Mouse (Mus musculus) intestine, embryonic 16.5 days (tissue): ENCODE measurements around the gene Tmeff2. TPM values are rescaled to one million over a fixed set of nuclear protein-coding genes. Genes with fewer than 3 reads are reported as not detected.
"Not testable (repeated sequence)": the region's sequence is repeated elsewhere in the genome, so short reads cannot be mapped to it uniquely, and the experiment has no call there.

Experiments
- ATAC-seq: fragments of 200-750 bp; cut with Nextera tagmentation; 2 replicates; pipeline ENCODE4 v1.8.0; 2017; ENCODE audit warnings: moderate TSS enrichment, moderate library complexity
- H3K27ac ChIP-seq: fragments of 300-500 bp; sonication (generic); 2 replicates; pipeline ENCODE4 v1.5.1; 2014; ENCODE audit warnings: mild to moderate bottlenecking, low read length
- H3K27me3 ChIP-seq: fragments of 300-500 bp; sonication (generic); replicated peaks from 2 replicates; pipeline ENCODE4 v1.6.1; 2014; ENCODE audit warnings: low read length, control low read depth, mixed read lengths; ENCODE audit not compliant: control insufficient read depth, insufficient read depth
- H3K36me3 ChIP-seq: fragments of 300-500 bp; sonication (generic); 2 replicates; pipeline ENCODE4 v1.6.1; 2014; ENCODE audit warnings: low read length, control low read depth; ENCODE audit not compliant: control insufficient read depth, insufficient read depth
- H3K4me1 ChIP-seq: fragments of 300-500 bp; sonication (generic); 2 replicates; pipeline ENCODE4 v1.6.1; 2014; ENCODE audit warnings: low read length, control low read depth, mixed read lengths; ENCODE audit not compliant: control insufficient read depth, insufficient read depth
- H3K4me2 ChIP-seq: fragments of 300-500 bp; sonication (generic); 2 replicates; pipeline ENCODE4 v1.6.1; 2014; ENCODE audit warnings: low read depth, low read length, control low read depth
- H3K4me3 ChIP-seq: fragments of 300-500 bp; sonication (generic); 2 replicates; pipeline ENCODE4 v1.5.1; 2014; ENCODE audit warnings: mild to moderate bottlenecking, low read length
- H3K9ac ChIP-seq: fragments of 300-500 bp; sonication (generic); 2 replicates; pipeline ENCODE4 v1.6.1; 2014; ENCODE audit warnings: low read depth, low read length
- H3K9me3 ChIP-seq: fragments of 300-500 bp; sonication (generic); 2 replicates; pipeline ENCODE4 v1.6.1; 2016; ENCODE audit warnings: low read length, control low read depth; ENCODE audit not compliant: control insufficient read depth
- WGBS: fragments of 180-500 bp; shearing (Covaris S2); extraction: QIAGEN DNeasy Blood & Tissue Kit; methylation state at CpG from one replicate; pipeline ENCODE4 v1.1.7; 2014; 5-methylcytosine and 5-hydroxymethylcytosine counted together
- polyA plus RNA-seq: library from polyadenylated mRNA; unstranded; fragments of >200 nt; fragmentation: Nextera tagmentation; extraction: Ambion mirVana; gene quantifications from 2 replicates; pipeline ENCODE4 v1.2.1, GENCODE M21; 2015

Tmeff2 gene
- 9.9 and 10.7 TPM in 2 replicates for polyA plus RNA-seq

- H3K4me2 ChIP-seq, H3K36me3 ChIP-seq, H3K4me3 ChIP-seq, H3K4me1 ChIP-seq, H3K27ac ChIP-seq, ATAC-seq, H3K9me3 ChIP-seq, H3K9ac ChIP-seq, H3K27me3 ChIP-seq: not testable (repeated sequence)
- 91% methylated on average over 9 of the region's 9 CpGs for WGBS
Measured at GRCm38 (mm10) chr1:50900386-50900785, at the start of gene Tmeff2. TSS of gene Tmeff2 (plus strand) at chr1:50900647.

DNA sequence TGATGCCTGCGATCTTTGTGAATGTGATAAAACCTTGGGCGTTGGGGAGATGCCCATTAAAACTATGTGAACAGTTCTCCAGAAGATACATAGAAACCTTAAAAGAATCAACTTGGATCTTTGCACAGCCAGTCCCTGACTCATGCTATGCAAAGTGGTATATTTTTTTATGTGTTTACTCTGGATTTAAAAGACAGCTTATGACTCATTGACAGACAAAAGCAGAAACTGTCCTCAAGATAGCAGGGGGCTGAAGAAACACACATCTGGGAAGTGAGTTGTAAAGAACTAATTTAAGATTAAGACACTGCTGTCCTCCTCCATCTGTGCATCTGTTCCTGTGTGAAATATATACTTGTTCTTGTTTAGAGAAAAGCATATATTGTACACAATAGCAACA, 38.9 kb upstream of the Tmeff2 start:
- 78% methylated on average over 2 of the region's 2 CpGs for WGBS
- ATAC-seq: no peak

GRCm38 (mm10) chr1:50897696-50898095, 2.8 kb upstream of the Tmeff2 start:
- Histone ChIP-seq H3K4me3 (no peak overlapping the region), H3K27ac (no peak overlapping the region), H3K9me3 (no peaks in the 10 kb centered on the region), H3K9ac (no peak overlapping the region), H3K36me3 (no peaks in the 10 kb centered on the region), H3K4me1 (no peaks in the 10 kb centered on the region), H3K27me3 (no peaks in the 10 kb centered on the region), H3K4me2 (no peak overlapping the region)
- no peak for ATAC-seq
- 77% methylated on average over 6 of the region's 6 CpGs for WGBS

More for the DNA sequence above, 38.9 kb upstream of the Tmeff2 start:
- H3K4me2 ChIP-seq: no peak overlapping the region
- H3K36me3 ChIP-seq: no peaks in the 10 kb centered on the region
- no peak overlapping the region for H3K9ac ChIP-seq
- no peaks in the 10 kb centered on the region for H3K27me3 ChIP-seq
- no peak overlapping the region for H3K27ac ChIP-seq
- no peaks in the 10 kb centered on the region for H3K9me3 ChIP-seq
- H3K4me3 ChIP-seq: no peak overlapping the region
- no peaks in the 10 kb centered on the region for H3K4me1 ChIP-seq

DNA sequence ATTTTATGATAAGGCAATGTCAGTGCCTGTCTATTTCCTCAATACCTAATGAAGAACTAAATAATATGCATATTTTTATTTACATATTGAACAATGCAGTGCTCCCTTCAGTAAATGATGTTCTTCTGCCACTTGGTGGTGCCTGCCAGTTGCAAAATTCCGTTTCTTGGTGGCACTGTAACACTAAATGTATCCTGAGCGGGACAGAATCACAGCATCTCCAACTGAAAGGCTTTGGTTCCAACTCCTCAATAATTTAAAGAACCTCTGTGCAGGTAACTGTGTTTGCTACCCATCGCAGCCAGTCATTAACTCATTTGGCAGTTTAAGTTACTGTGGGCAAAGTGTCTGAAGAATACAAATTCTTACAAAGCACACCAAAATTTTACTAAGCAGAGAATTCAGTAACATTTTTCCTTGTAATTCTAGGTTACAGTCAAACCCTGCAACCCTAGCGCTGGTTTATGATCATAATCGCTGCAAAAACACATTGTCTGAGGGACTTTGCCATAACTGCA, 24.4 kb downstream of the Tmeff2 start:
- peaks cover 5% of the 10 kb centered on the region; the same call in 1 of the 2 replicates for H3K27me3 ChIP-seq
- 48% methylated on average over 5 of the region's 5 CpGs for WGBS
- H3K4me2 ChIP-seq: no peak overlapping the region

GRCm38 (mm10) chr1:50925356-50925921, 25.0 kb downstream of the Tmeff2 start:
- H3K4me1 ChIP-seq: peaks cover 9% of the 10 kb centered on the region; the same call in 1 of the 2 replicates
- ATAC-seq: no peak
- H3K9me3 ChIP-seq: no peaks in the 10 kb centered on the region
- no peak overlapping the region for H3K9ac ChIP-seq
- 13% methylated on average over 13 of the region's 13 CpGs for WGBS
- H3K4me3 ChIP-seq: no peak overlapping the region
- no peak overlapping the region for H3K27ac ChIP-seq
- no peaks in the 10 kb centered on the region for H3K36me3 ChIP-seq
- no peak overlapping the region for H3K4me2 ChIP-seq
- peaks cover 5% of the 10 kb centered on the region; the same call in 1 of the 2 replicates for H3K27me3 ChIP-seq

More for the DNA sequence above, 24.4 kb downstream of the Tmeff2 start:
- Histone ChIP-seq H3K36me3 (no peaks in the 10 kb centered on the region), H3K4me3 (no peak overlapping the region), H3K4me1 (peaks cover 9% of the 10 kb centered on the region; the same call in 1 of the 2 replicates), H3K9me3 (no peaks in the 10 kb centered on the region), H3K27ac (no peak overlapping the region), H3K9ac (no peak overlapping the region)
- no peak for ATAC-seq

GRCm38 (mm10) chr1:50926374-50927060, 26.1 kb downstream of the Tmeff2 start:
- WGBS: under 1% methylated on average over 23 of the region's 23 CpGs
- H3K9ac ChIP-seq: peak overlapping the region; percentile 59
- ATAC-seq: peak; percentile 52
- peak overlapping the region; percentile 90 for H3K4me2 ChIP-seq
- H3K4me1 ChIP-seq: peaks cover 9% of the 10 kb centered on the region; the same call in 1 of the 2 replicates
- H3K4me3 ChIP-seq: peak overlapping the region; percentile 62
- H3K27ac ChIP-seq: no peak overlapping the region
- H3K36me3 ChIP-seq: no peaks in the 10 kb centered on the region
- H3K27me3 ChIP-seq: peaks cover 5% of the 10 kb centered on the region; the same call in 1 of the 2 replicates
- H3K9me3 ChIP-seq: no peaks in the 10 kb centered on the region

- peak; percentile 96 for ATAC-seq
- Histone ChIP-seq H3K36me3 (no peaks in the 10 kb centered on the region), H3K4me2 (peak overlapping the region; percentile 90), H3K4me3 (peak overlapping the region; percentile 62), H3K9ac (peak overlapping the region; percentile 59), H3K27me3 (peaks cover 5% of the 10 kb centered on the region; the same call in 1 of the 2 replicates), H3K4me1 (peaks cover 9% of the 10 kb centered on the region; the same call in 1 of the 2 replicates), H3K9me3 (no peaks in the 10 kb centered on the region), H3K27ac (no peak overlapping the region)
- WGBS: 0% methylated on average over 37 of the region's 37 CpGs
Measured at GRCm38 (mm10) chr1:50927077-50927611, 26.7 kb downstream of the Tmeff2 start.

DNA sequence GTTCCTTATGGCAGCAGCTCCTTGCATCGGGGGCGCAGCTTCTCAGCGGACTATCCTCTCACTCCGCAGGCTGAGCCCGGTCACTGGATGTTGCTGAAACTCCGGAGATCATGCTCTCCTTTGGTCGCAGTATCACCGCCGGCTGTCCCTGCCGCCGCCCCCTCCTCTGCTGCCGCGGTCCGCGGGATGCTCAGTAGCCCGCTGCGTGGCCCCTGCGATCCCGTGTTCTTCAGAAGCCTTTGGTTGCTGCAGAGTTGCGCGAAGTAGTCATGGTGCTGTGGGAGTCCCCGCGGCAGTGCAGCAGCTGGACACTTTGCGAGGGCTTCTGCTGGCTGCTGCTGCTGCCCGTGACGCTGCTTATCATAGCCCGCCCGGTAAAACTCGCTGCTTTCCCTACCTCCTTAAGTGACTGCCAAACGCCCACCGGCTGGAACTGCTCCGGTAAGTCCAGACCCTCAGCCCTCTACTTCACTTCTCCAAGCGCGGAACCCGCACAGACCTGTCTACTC, 27.3 kb downstream of the Tmeff2 start:
- H3K36me3 ChIP-seq: no peaks in the 10 kb centered on the region
- H3K9me3 ChIP-seq: no peaks in the 10 kb centered on the region
- peaks cover 9% of the 10 kb centered on the region; the same call in 1 of the 2 replicates for H3K4me1 ChIP-seq
- peak overlapping the region; percentile 40 for H3K9ac ChIP-seq
- H3K27me3 ChIP-seq: peaks cover 5% of the 10 kb centered on the region; the same call in 1 of the 2 replicates
- H3K4me3 ChIP-seq: peak overlapping the region; percentile 62
- ATAC-seq: peak; percentile 64
- no peak overlapping the region for H3K27ac ChIP-seq
- under 1% methylated on average over 35 of the region's 35 CpGs for WGBS
- H3K4me2 ChIP-seq: peak overlapping the region; percentile 90

GRCm38 (mm10) chr1:50928776-50929175, 28.3 kb downstream of the Tmeff2 start:
- H3K4me1 ChIP-seq: peaks cover 9% of the 10 kb centered on the region; the same call in 1 of the 2 replicates
- peaks cover 5% of the 10 kb centered on the region; the same call in 1 of the 2 replicates for H3K27me3 ChIP-seq
- 21% methylated on average over 3 of the region's 3 CpGs for WGBS
- H3K36me3 ChIP-seq: no peaks in the 10 kb centered on the region
- no peak overlapping the region for H3K4me2 ChIP-seq
- no peaks in the 10 kb centered on the region for H3K9me3 ChIP-seq
- H3K9ac ChIP-seq: no peak overlapping the region
- no peak for ATAC-seq
- 0 out of 2 replicates have a peak overlapping the region, but pooled peaks have one; percentile 12 for H3K4me3 ChIP-seq
- H3K27ac ChIP-seq: no peak overlapping the region
